30 mouse cellular contexts compared by ENCODE assay signal in the genomic region with DNA sequence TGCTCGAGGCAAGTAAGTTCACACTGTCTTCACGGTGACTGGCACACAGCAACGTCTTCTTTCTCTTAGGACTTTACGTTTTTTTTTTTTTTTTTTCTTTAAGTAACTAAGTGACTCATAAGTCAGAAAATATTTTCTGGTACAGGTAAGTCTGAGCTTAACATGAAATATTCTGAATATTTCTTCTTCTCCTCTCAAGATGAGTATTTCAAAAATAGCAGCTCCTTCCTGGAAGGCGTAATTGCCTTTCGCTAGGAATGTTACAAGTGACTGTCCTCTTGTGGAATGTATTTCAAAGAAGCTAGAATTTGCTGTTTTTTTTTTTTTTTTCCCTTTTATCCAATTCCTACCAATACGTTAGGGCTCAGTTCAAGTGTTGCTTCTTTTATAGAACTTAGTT.
"Had no signal": no experiment of that assay in that cellular context is flagged by ENCODE, and none has a peak within 500 bp of the region (broad histone marks: within the 10 kb centered on the region; RNA-seq: fewer than 3 reads in every experiment).

No protein-coding gene starts in this region.

- H3K4me2 ChIP-seq: limb, embryonic 12.5 days; limb, embryonic 13.5 days; limb, embryonic 15.5 days; liver, embryonic 11.5 days; liver, embryonic 12.5 days; liver, embryonic 13.5 days; liver, embryonic 15.5 days; lung, embryonic 14.5 days; lung, embryonic 15.5 days; midbrain, embryonic 11.5 days; midbrain, embryonic 12.5 days; midbrain, embryonic 13.5 days; midbrain, embryonic 15.5 days; neural tube, embryonic 12.5 days had no signal

- H3K4me3 ChIP-seq: limb, embryonic 10.5 days; limb, embryonic 12.5 days; limb, embryonic 13.5 days; limb, embryonic 15.5 days; liver, embryonic 12.5 days; liver, embryonic 13.5 days; liver, embryonic 15.5 days; lung, embryonic 15.5 days; megakaryocyte, embryonic 14.5 days; midbrain, embryonic 10.5 days; midbrain, embryonic 12.5 days; midbrain, embryonic 13.5 days; midbrain, embryonic 15.5 days; myocyte; neural tube, embryonic 12.5 days had no signal

- H3K4me1 ChIP-seq: limb, embryonic 10.5 days; limb, embryonic 12.5 days; limb, embryonic 13.5 days; limb, embryonic 15.5 days; liver, embryonic 12.5 days; liver, embryonic 13.5 days; liver, embryonic 15.5 days; lung, embryonic 15.5 days; megakaryocyte, embryonic 14.5 days; midbrain, embryonic 10.5 days; midbrain, embryonic 12.5 days; midbrain, embryonic 13.5 days; midbrain, embryonic 15.5 days; neural tube, embryonic 12.5 days had no signal

- DNase-seq: left cerebral cortex, postnatal 4 days; liver; liver, embryonic 13.5 days; liver, postnatal 0 days; lung, adult 18-20 months; lung, adult 2 months; lung, embryonic 14.5 days; lung, postnatal 10 days; lung, postnatal 14 days; lung, postnatal 36 days; midbrain, embryonic 14.5 days had no signal

- H3K36me3 ChIP-seq: limb, embryonic 10.5 days; limb, embryonic 12.5 days; limb, embryonic 13.5 days; limb, embryonic 15.5 days; liver, embryonic 12.5 days; liver, embryonic 13.5 days; liver, embryonic 15.5 days; lung, embryonic 15.5 days; midbrain, embryonic 10.5 days; midbrain, embryonic 12.5 days; midbrain, embryonic 13.5 days; midbrain, embryonic 15.5 days; neural tube, embryonic 12.5 days had no signal

- H3K9me3 ChIP-seq: limb, embryonic 10.5 days; limb, embryonic 12.5 days; limb, embryonic 13.5 days; limb, embryonic 15.5 days; liver, embryonic 12.5 days; liver, embryonic 13.5 days; liver, embryonic 15.5 days; lung, embryonic 15.5 days; midbrain, embryonic 10.5 days; midbrain, embryonic 12.5 days; midbrain, embryonic 13.5 days; midbrain, embryonic 15.5 days; neural tube, embryonic 12.5 days had no signal

- H3K27me3 ChIP-seq: limb, embryonic 12.5 days; limb, embryonic 13.5 days; limb, embryonic 15.5 days; liver, embryonic 12.5 days; liver, embryonic 13.5 days; liver, embryonic 15.5 days; lung, embryonic 15.5 days; megakaryocyte, embryonic 14.5 days; midbrain, embryonic 12.5 days; midbrain, embryonic 13.5 days; midbrain, embryonic 15.5 days; neural tube, embryonic 12.5 days had no signal

- H3K9ac ChIP-seq: limb, embryonic 12.5 days; limb, embryonic 13.5 days; limb, embryonic 15.5 days; liver, embryonic 12.5 days; liver, embryonic 13.5 days; liver, embryonic 14.5 days; liver, embryonic 15.5 days; liver, postnatal 0 days; lung, embryonic 14.5 days; lung, embryonic 15.5 days; midbrain, embryonic 12.5 days; midbrain, embryonic 13.5 days; midbrain, embryonic 15.5 days; neural tube, embryonic 12.5 days had no signal

- H3K27ac ChIP-seq: limb, embryonic 10.5 days; limb, embryonic 12.5 days; limb, embryonic 13.5 days; limb, embryonic 15.5 days; liver, embryonic 12.5 days; liver, embryonic 13.5 days; liver, embryonic 14.5 days; liver, embryonic 15.5 days; lung, embryonic 15.5 days; macrophage; midbrain, embryonic 10.5 days; midbrain, embryonic 12.5 days; midbrain, embryonic 13.5 days; midbrain, embryonic 15.5 days; neural tube, embryonic 12.5 days had no signal

- ATAC-seq: liver, embryonic 12.5 days; liver, postnatal 0 days; midbrain, embryonic 13.5 days; midbrain, embryonic 15.5 days; midbrain, embryonic 16.5 days had no signal
